Mouse (Mus musculus): ENCODE results near the gene Crb3. TPM values are rescaled to one million over a fixed set of nuclear protein-coding genes. Genes with fewer than 3 reads are reported as not detected.
"Not testable (repeated sequence)": the region's sequence is repeated elsewhere in the genome, so short reads cannot be mapped to it uniquely, and the experiment has no call there.

Crb3 gene
- total and polyA plus RNA-seq, 3 experiments, result 0.25 TPM; not detected in 2

DNA sequence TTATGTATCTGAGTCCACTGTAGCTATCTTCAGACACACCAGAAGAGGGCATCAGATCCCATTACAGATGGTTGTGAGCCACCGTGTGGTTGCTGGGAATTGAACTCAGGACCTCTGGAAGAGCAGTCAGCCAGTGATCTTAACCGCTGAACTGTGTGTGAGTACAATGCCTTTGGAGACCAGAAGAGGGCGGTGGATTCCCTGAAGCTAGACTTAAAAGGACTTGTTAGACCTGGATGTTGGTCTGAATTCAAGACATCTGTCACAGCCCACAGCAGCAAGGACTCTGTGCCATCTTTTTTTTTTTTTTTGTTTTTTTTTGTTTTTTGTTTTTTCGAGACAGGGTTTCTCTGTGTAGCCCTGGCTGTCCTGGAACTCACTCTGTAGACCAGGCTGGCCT, 7.2 kb upstream of the Crb3 start:
- dilution Hi-C loops (cut with MboI; ENCODE audit: extremely low pct_ligation_motif_present, extremely low pct_unique_long_range_greater_than_20kb, low sequenced_read_pairs); H3K79me2 ChIP-seq (replicated peaks; ENCODE audit: control insufficient read depth, extremely low read depth, insufficient read depth, poor library complexity, severe bottlenecking); H3K9ac ChIP-seq (ENCODE audit: insufficient read depth, low read depth); in situ Hi-C loops (cut with MboI; ENCODE audit: low pct_ligation_motif_present, low pct_unique_long_range_greater_than_20kb, low sequenced_read_pairs); H3K27ac ChIP-seq (ENCODE audit: insufficient read depth, low read depth); H3K4me3 ChIP-seq (replicated peaks in 1 of 3; ENCODE audit: low read depth in 2 of 3, low read length in 2 of 3, poor library complexity in 1 of 3); H3K4me2 ChIP-seq (ENCODE audit: insufficient read depth, low read depth, poor library complexity, severe bottlenecking); H3K27me3 ChIP-seq (replicated peaks); H3K9me3 ChIP-seq (replicated peaks; ENCODE audit: low read length): not testable (repeated sequence)
- Histone ChIP-seq H3K36me3 (replicated peaks in 1 of 2; ENCODE audit: control insufficient read depth in 1 of 2, insufficient read depth in 1 of 2, low read length in 1 of 2) (peaks cover 42 to 60% of the 10 kb centered on the region in 2 experiments), H3K4me1 (ENCODE audit: control insufficient read depth in 1 of 2, insufficient read depth in 2 of 2) (peaks cover 0 to 28% of the 10 kb centered on the region in 2 experiments; a peak in 2 of 4 replicates)
- peak in 1 of 2 experiments; percentile 60; a peak in 2 of 4 replicates for TF ChIP-seq CTCF (conservative IDR thresholded peaks at IDR 0.05 in 1 of 2, IDR thresholded peaks at IDR 0.05 in 1 of 2; ENCODE audit: low read depth in 2 of 2, low read length in 2 of 2)
- peak; percentile 48 for TF ChIP-seq RAD21 (IDR thresholded peaks at IDR 0.05; ENCODE audit: low read depth, low read length)
- peak; percentile 47 for TF ChIP-seq SMC3 (IDR thresholded peaks at IDR 0.05; ENCODE audit: low read depth, low read length)
- peak; percentile 55 for DNase-seq (ENCODE audit: extremely low read depth)

DNA sequence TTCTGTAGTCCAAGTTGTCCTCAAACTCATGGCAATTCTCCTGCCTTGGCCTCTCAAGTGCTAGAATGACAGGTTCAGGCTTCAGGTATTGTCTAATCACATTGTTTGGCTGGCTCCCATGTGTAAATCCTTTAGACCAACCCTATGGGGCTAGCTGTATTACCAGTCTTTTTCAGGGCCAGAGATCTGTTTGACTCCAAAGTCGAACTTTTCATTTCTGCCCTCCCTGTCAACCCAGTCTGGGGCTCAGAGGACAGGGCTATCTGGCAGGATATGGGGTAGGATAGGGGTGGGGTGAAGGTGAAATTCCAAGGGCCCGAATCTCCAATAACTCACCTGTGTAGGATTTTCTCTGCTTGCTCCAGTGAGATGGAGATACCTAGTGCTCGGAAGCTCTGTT, 2.7 kb upstream of the Crb3 start:
- no peak overlapping the region for H3K27ac ChIP-seq (ENCODE audit: insufficient read depth, low read depth)
- TF ChIP-seq MEF2A (IDR thresholded peaks at IDR 0.05; ENCODE audit: borderline replicate concordance, low read depth, low read length) (no peak), GABPA (IDR thresholded peaks at IDR 0.05; ENCODE audit: insufficient replicate concordance, low read depth, low read length) (no peak), SMC3 (IDR thresholded peaks at IDR 0.05; ENCODE audit: low read depth, low read length) (no peak), USF2 (conservative IDR thresholded peaks at IDR 0.05; ENCODE audit: low read depth, low read length) (no peak), NELFE (IDR thresholded peaks at IDR 0.05; ENCODE audit: low read depth, low read length) (no peak), SIN3A (IDR thresholded peaks at IDR 0.05; ENCODE audit: low read length) (no peak), NRF1 (IDR thresholded peaks at IDR 0.05; ENCODE audit: low read depth, low read length) (no peak), CTCF (conservative IDR thresholded peaks at IDR 0.05 in 1 of 2, IDR thresholded peaks at IDR 0.05 in 1 of 2; ENCODE audit: low read depth in 2 of 2, low read length in 2 of 2) (no peak), MXI1 (IDR thresholded peaks at IDR 0.05; ENCODE audit: low read depth, low read length) (no peak), ZMIZ1 (IDR thresholded peaks at IDR 0.05; ENCODE audit: low read depth, low read length) (no peak), RAD21 (IDR thresholded peaks at IDR 0.05; ENCODE audit: low read depth, low read length) (no peak), E2F4 (IDR thresholded peaks at IDR 0.05; ENCODE audit: insufficient replicate concordance, low read depth, low read length) (no peak), BHLHE40 (IDR thresholded peaks at IDR 0.05; ENCODE audit: low read depth, low read length) (no peak), MYC (IDR thresholded peaks at IDR 0.05; ENCODE audit: low read depth, low read length) (no peak)
- peaks cover 33 to 48% of the 10 kb centered on the region in 2 experiments for H3K36me3 ChIP-seq (replicated peaks in 1 of 2; ENCODE audit: control insufficient read depth in 1 of 2, insufficient read depth in 1 of 2, low read length in 1 of 2)
- H3K4me2 ChIP-seq (ENCODE audit: insufficient read depth, low read depth, poor library complexity, severe bottlenecking), result no peak overlapping the region
- H3K79me2 ChIP-seq (replicated peaks; ENCODE audit: control insufficient read depth, extremely low read depth, insufficient read depth, poor library complexity, severe bottlenecking), result no peaks in the 10 kb centered on the region
- H3K9me3 ChIP-seq (replicated peaks; ENCODE audit: low read length), result no peaks in the 10 kb centered on the region
- no peaks in the 10 kb centered on the region for H3K27me3 ChIP-seq (replicated peaks)
- dilution Hi-C loops (cut with MboI; ENCODE audit: extremely low pct_ligation_motif_present, extremely low pct_unique_long_range_greater_than_20kb, low sequenced_read_pairs) (no loop called here), in situ Hi-C loops (cut with MboI; ENCODE audit: low pct_ligation_motif_present, low pct_unique_long_range_greater_than_20kb, low sequenced_read_pairs) (no loop called here)
- DNase-seq (ENCODE audit: extremely low read depth), result no peak
- H3K4me1 ChIP-seq (ENCODE audit: control insufficient read depth in 1 of 2, insufficient read depth in 2 of 2), result peaks cover 9 to 26% of the 10 kb centered on the region in 2 experiments
- no peak overlapping the region for H3K9ac ChIP-seq (ENCODE audit: insufficient read depth, low read depth)
- H3K4me3 ChIP-seq (replicated peaks in 1 of 3; ENCODE audit: low read depth in 2 of 3, low read length in 2 of 3, poor library complexity in 1 of 3), result no peak overlapping the region

All from CH12.LX (cell line).